Mouse (Mus musculus) layer of hippocampus, adult 9-11 months (tissue): ENCODE results near the gene Jaml.

ENCODE experiments used
- DNase-seq: peaks from one replicate; pipeline ENCODE4 v3.0.0; 2022

Jaml gene

GRCm38 (mm10) chr9:45125211-45125610, 46.2 kb downstream of the Jaml start:
- no peak for DNase-seq

- no peak for DNase-seq
Observed at GRCm38 (mm10) chr9:45126941-45127340, 48.0 kb downstream of the Jaml start.

- DNase-seq: no peak
Observed at GRCm38 (mm10) chr9:45130119-45130518, 51.1 kb downstream of the Jaml start.

GRCm38 (mm10) chr9:45133484-45134310, 54.7 kb downstream of the Jaml start:
- DNase-seq: no peak

GRCm38 (mm10) chr9:45136442-45137169, 57.6 kb downstream of the Jaml start:
- DNase-seq: no peak

- DNase-seq: no peak
Observed at GRCm38 (mm10) chr9:45138191-45139032, 59.4 kb downstream of the Jaml start, which contains the start of gene Scn4b. Scn4b (plus strand) TSS chr9:45138395.

- DNase-seq: no peak
Observed at GRCm38 (mm10) chr9:45139082-45139481, 60.1 kb downstream of the Jaml start.

- no peak for DNase-seq
Observed at GRCm38 (mm10) chr9:45140945-45141344, 62.0 kb downstream of the Jaml start.

GRCm38 (mm10) chr9:45142686-45143085, 63.7 kb downstream of the Jaml start:
- no peak for DNase-seq

- DNase-seq: no peak
Observed at GRCm38 (mm10) chr9:45145533-45146266, 66.7 kb downstream of the Jaml start.

- peak; percentile 53 for DNase-seq
Observed at GRCm38 (mm10) chr9:45146267-45146597, 67.2 kb downstream of the Jaml start.

- no peak for DNase-seq
Observed at GRCm38 (mm10) chr9:45150933-45151332, 72.0 kb downstream of the Jaml start.

- peak; percentile 13 for DNase-seq
Observed at GRCm38 (mm10) chr9:45153361-45153760, 74.4 kb downstream of the Jaml start.
